Mouse (Mus musculus): ENCODE measurements around the gene Kcnj16.

Kcnj16 gene

DNA sequence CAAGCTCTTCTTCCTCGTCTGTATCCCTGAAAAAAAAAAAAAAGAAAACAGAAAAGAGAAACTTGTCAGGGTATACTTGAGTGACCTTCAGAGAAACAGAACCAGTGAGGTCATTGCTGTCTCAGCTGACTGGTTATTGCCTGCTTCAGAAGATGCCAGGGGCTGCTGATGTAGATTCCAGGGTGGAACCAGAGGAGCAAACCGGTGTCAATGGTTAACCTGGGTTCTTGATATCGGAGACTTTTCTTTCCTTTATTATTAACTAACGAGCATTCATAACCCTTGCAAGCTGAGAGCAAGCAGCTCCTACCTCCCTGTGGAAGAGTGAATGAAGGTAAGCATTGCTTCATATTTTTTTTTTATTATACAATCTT, at the start of gene Kcnj16:
TSS of gene Kcnj16 (plus strand) at position 272 of the 374 bp plus-strand sequence.
- DNase-seq (ENCODE audit: low spot score in 2 of 2) = no peak

- no peak for DNase-seq (ENCODE audit: low spot score in 2 of 2)
Measured at GRCm38 (mm10) chr11:110918808-110919465, 48.9 kb upstream of the Kcnj16 start.

GRCm38 (mm10) chr11:110935699-110936098, 32.1 kb upstream of the Kcnj16 start:
- DNase-seq (ENCODE audit: low spot score in 2 of 2) = no peak

DNA sequence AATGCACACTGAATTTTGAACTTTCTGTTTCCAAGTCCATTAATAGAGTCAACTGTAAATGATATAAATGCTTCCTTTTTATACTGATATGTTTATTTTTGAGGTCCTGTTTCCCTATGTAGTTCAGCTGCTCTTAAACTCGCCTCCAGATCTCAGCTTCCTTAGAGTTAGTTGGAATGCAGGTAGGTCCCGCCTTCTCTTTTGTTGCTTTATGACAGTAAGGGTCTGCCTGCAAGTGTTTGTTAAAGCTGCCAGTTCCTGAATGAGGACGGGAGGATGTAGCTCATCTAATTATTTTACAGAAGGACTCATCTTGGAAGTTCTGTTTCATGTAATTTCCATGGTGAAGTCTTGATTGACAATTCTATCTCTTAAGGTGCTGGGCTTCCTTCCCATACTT, 25.6 kb upstream of the Kcnj16 start:
- DNase-seq (ENCODE audit: low spot score in 2 of 2) = no peak

DNA sequence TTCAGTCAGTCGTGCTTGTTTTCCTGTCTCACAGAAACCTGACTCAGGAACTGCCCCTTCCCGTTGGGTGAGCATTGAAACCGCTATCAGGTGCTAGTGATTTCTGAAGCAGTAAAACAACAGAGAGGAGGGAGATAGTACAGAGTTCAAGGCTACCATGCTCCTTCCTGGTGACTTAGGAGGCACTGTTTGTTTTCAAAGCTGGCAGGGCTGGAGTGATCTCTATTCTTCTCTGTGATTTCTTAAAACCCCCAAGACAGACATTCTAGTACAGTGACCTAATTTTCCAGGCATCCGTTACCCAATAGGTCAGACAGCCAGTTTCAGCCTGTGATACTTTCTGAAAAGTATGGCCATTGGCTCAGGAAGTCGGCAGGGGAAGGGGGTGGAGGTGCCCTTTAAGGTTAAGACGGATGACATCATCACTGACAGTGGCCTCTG, 25.1 kb upstream of the Kcnj16 start:
- no peak for DNase-seq (ENCODE audit: low spot score in 2 of 2)

DNA sequence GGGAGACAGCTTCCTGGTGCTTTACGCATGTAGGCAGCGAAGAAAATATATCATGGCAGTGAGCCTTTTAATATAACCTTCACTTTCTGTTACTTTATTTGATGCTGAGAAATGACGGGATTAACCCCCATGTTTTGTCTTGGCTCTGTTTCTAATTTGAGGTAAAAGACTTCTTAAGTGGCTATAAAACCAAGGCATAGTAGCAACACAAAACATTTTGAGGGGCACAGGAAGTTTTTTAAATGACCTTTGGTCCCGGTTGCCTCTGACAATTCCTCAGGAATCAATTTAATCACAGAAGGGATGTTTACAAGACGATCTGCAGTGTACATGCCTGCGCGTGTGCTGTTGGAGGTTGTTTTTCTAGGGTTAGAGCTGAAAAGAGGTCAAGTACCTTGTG, 11.2 kb upstream of the Kcnj16 start:
- no peak for DNase-seq (ENCODE audit: low spot score in 2 of 2)

DNA sequence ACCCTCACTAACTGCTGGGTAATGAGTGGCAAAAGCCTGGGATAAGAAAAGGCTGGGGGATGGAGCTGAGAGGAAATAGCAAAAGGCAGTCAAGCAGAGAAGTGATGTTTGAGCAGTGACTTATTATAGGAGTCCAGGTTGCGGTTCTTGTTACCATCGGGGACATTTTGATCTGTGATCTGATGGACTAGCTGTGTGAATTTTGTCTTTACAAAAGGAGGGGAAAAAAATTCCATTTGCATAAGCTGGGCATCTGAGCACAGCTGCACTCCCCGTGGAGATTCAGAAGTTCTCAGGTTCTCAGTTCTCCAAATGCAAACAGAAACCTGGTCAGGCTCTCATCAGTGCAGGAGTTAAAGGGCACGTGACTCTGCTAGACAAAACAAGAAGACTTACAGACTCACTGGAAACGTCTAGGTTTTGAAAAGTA, 6.2 kb upstream of the Kcnj16 start:
- no peak for DNase-seq (ENCODE audit: low spot score in 2 of 2)

GRCm38 (mm10) chr11:110967019-110967761, 643 bp upstream of the Kcnj16 start:
- no peak for DNase-seq (ENCODE audit: low spot score in 2 of 2)

DNA sequence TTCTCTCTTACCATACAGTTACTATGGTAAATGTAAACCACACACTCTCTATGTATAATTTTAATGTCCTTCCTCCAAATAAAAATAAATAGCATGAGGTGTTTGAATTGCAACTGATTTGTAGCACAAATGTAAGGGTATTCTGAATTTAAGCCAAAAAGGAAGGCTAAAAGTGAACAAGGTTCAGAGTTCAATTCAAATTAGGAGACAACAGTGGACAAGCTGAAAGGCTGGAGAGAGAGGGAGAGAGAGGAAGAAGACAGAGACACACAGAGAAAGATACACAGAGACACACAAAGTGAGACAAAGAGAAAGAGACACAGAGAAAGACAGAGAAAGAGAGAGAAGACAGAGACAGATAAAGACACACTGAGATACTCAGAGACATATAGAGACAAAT, 1.1 kb downstream of the Kcnj16 start:
- DNase-seq (ENCODE audit: low spot score in 2 of 2) = no peak

DNA sequence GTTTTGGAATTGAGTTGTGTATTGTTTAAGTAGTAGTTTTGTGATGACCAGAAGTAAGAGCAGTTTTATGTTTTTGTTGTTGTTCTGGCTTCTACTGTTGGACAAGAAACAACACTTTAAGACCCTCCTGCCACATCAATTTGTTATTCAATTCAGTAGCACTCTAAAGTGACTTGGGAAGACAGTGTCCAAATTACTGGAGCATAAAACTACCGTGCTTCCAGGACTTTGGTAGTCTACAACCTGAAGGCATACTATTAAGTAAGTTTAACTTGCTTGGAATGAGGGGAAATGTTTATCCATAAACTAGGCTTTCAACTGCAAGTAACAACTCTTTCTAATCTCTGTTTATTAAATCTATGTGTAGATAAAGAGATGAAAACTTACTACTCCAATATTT, 17.7 kb downstream of the Kcnj16 start:
- DNase-seq (ENCODE audit: low spot score in 2 of 2) = no peak

DNA sequence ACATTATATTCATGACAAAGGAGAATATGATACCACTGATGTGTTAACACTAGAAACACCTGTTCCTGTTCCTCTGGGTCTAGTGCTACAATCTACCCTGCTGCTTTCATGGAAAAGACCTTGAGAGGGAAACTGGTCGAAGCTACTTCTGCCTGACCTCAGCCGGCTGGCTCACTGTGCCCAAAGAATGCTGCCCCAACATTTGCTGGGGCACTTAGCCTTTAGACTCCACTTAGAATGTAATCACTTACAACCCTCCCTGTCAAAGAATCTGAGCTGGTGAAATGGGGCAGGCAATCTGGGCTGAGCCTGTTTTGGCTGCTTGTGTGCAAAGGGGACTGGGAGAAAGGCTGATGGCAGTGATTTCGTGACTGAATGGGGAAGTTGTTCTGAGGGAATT, 18.1 kb downstream of the Kcnj16 start:
- DNase-seq (ENCODE audit: low spot score in 2 of 2) = peak in 1 of 2 experiments; percentile 6

DNA sequence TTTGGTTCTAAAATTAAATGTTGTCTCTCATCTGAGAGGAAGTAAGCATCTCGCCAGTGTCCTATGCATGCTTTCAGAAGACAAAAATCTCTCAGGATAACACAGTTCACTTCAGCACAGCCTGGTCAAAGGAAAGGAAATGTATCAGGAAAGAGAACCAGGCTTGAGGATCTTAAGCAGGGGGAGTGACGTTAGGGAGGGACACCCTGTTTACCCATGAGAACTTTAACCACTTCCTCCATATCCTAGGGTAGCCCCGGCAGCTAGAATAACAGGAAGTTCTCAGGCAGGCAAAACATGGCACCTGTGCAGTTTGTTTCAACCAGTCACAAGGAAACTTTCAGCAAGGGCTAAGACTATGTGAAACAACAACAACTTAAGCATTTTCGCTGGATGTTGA, 25.8 kb downstream of the Kcnj16 start:
- DNase-seq (ENCODE audit: low spot score in 2 of 2) = peak; percentile 6 to 65

DNA sequence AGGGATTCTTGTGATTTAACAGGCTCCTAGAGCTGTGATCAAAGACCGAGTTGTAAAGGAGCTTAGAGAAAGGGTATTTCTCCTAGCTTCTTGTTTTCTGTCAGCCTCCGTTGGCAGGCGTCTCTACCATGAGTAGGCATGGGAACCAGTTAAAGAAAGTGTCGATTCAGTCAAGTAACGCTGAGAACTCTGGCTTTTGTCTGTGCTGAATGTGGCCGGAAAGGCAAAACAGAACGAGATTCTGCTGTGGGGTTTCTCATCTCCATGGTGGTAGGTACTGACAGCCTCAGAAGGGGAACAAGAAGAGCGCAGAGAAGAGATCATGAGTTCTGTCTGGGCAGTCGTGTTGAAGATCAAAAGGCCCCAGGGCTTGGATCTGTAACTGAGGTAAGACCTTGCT, 29.4 kb downstream of the Kcnj16 start:
- DNase-seq (ENCODE audit: low spot score in 2 of 2) = peak; percentile 1 to 7

GRCm38 (mm10) chr11:111005103-111005502, 37.3 kb downstream of the Kcnj16 start:
- no peak for DNase-seq (ENCODE audit: low spot score in 2 of 2)

DNA sequence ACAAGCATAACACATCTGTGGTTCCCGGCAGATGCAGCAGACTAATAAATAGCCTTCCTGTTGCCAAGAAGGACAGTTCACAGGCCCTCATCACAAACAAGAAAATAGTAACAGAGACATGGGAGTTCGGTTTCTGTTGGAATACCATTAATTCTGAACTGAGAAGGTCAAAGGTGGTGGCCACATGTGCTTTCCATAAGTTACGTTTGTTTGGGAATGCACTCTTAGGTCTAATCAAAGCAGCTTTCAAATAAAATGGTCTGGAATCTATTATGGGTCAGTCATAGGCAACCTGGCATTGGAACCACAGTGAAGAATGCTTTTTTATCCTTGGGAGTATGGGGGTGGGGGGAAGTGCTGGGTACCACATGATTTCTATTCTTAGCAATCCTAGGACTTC, 41.6 kb downstream of the Kcnj16 start:
- no peak for DNase-seq (ENCODE audit: low spot score in 2 of 2)

DNA sequence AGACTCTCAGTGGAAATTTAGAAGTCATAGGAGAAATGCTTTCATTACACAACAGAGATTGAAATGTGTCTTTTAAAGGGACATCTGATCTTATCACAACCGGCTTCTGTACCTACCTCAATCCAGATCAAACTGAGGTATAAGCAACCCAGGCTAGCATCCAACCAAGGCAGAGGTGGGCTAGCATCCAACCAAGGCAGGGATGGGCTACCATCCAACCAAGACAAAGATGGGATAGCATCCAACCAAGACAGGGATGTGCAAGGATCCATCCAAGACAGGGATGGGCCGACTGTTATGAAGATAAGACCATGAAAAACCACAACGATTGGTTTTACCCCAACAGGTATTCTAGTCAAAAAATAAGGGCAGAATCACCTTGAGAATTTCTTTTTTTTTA, 48.4 kb downstream of the Kcnj16 start:
- DNase-seq (ENCODE audit: low spot score in 2 of 2) = no peak

- no peak for DNase-seq (ENCODE audit: low spot score in 2 of 2)
Measured at GRCm38 (mm10) chr11:111020211-111020610, 52.4 kb downstream of the Kcnj16 start.

DNA sequence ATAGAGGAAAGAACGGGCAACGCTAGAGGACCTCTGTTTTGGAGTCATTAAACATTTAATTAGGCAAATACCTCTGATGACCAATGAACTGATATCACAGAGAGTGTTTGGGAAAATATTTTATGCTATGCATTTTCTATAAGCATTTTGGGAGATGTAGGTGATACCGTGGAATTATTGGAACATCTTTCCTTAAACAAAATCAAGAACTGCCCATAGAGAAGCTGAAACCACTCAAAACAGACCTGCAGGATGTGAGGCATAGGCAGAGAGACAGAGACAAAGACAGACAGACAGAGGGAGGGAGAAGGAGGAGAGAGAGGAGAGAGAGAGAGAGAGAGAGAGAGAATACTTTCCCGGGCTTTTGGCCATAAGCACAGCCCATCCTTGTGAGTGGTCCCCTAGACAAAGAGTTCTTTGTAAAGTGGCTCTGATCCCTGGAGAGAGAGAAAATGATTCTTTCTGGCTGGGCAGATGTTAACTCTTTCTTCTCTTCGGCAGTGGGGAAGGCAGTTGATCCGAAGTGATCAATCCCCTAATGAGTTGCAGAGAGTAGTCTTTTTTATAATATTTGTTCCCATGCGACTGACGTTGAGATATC, 54.9 kb downstream of the Kcnj16 start:
- DNase-seq (ENCODE audit: low spot score in 2 of 2) = no peak

DNA sequence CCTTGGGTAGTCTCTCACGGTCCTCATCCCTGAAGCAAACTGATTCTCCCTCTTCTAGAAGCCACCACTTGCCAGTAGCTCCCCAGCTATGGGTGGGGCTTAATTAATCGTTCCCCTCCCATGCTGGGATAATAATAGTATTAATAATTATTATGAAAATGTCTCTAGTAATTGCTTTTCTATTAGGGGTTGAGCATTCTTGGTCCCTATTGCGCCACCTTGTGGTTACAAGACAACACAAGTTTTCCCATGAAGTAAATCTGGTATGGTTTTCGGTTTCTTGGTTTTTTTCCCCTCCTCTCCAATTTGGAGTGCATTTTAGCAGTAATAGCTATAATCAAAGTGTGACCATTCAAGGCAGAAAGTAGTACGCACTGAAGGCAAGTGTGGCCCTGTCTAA, 74.3 kb downstream of the Kcnj16 start:
- DNase-seq (ENCODE audit: low spot score in 2 of 2) = peak in 1 of 2 experiments; percentile 5

DNA sequence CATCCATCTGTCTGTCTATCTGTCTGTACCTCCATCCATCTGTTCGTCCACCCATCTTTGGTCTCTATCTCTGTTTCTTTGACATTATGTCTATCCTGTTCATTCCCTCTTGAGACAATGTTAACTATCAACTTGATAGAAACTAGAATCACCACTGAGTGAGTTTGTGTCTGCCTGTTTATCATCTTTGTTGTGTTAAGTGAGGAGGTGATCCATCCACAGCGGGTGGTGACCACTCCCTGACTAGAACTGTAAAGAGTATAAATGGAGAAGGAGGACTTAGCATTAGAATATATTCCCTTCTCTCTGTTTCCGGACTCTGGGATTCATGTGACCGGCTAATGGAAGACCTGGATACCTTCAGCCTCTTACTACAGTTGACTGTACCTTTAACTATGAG, 75.5 kb downstream of the Kcnj16 start:
- DNase-seq (ENCODE audit: low spot score in 2 of 2) = no peak

- DNase-seq (ENCODE audit: low spot score in 2 of 2) = no peak
Measured at GRCm38 (mm10) chr11:111054252-111054651, 86.4 kb downstream of the Kcnj16 start.

DNA sequence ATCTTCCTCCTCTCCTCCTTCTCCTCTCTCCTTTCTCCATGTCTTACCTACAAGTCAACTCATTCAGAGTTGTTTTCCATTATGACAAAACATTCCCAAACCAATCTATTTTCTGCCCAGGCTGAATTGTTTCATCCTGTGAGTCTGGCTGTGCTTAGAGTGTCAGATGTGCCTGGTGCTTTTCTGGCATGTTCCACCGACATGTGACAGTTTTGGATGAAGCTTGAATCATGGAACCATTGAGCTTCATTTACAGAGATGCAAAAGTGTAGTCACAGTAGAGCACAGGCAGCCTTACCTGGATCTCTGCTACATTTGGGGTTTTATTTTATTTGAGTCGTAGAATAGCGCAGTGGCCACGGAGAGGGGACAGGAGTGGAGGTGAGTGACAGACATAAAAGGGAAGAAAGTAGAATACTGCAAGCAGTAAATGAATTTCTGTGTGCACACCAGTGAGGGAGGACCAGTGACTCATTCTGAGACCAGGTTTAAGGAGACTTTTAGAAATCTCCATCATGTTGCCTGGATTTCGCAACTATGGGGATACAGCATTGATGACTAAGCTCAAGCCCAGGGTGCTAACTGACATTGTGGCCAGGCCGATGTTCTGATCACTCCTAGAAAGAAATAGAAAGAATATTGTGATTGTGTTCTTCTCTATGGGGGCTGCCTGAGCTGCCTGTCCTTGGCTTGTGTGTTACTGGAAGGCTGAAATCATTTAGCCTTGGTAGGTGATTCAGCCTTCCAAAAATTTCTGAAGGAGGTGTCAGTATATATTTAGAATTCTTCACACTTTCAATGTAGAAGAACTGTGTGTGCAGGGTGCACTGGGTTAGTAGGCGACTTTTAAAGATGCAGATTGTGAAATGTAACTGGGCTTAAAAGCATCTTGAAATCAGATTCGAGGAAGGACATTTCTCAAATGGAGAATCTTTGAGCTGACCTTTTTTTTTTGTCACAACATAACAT, 87.3 kb downstream of the Kcnj16 start:
- DNase-seq (ENCODE audit: low spot score in 2 of 2) = no peak

All from heart, adult 9 months (tissue).